Mouse (Mus musculus) common myeloid progenitor, adult 5-6 weeks (primary cell): ENCODE measurements around the gene Rin3. TPM values are rescaled to one million over a fixed set of nuclear protein-coding genes. Genes with fewer than 3 reads are reported as not detected.

Experiments used
- ATAC-seq: replicated peaks from 2 replicates; pipeline ENCODE4 v1.8.0; 2016; ENCODE audit warnings: low read depth, mild to moderate bottlenecking, moderate TSS enrichment, inconsistent platforms; ENCODE audit not compliant: poor library complexity, severe bottlenecking
- total RNA-seq: library from RNA; stranded (forward); fragments of 200-1000, 187-1606 nt; gene quantifications from 2 replicates; pipeline ENCODE4 v1.2.3, GENCODE M21; 2017

Gene Rin3
- total RNA-seq, 1 experiment from 2014 or later = 86.3 TPM

GRCm38 (mm10) chr12:102361189-102362161 is 78.6 kb downstream of the Rin3 start:
- ATAC-seq = no peak

GRCm38 (mm10) chr12:102365016-102365415 is 82.2 kb downstream of the Rin3 start:
- ATAC-seq = peak; percentile 72

DNA sequence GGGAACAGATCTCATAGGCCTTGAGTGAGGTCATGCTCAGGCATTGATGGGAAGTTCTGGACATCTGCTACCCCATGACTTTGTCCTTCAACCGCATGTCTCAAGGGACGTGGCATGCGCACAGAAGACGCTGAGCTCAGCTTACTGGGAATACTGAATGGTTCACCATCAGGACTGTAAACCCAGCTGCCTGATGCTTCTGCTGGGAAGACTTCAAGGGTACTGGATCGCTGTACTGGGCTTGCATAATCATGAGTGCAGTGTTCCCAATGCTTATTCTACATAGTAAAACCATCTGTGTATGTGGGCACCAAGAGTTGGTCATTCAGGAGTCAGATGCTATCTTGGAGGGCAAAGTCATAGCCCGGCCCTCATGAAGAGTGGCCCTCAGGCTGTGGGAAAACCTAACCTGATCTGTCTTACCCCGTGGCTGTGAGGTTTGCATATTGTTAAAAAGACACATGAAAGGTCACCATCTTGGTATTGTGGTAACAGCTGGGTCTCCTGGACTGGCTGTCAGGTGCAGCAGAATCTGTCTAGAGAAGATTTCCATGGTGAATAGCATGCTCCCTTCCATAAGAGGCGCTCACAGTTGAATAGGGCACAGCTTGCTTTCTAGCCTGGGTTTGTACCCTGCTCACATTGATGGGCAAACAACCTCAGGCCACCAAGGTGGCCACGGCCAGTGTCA is 83.4 kb downstream of the Rin3 start:
- ATAC-seq = no peak

GRCm38 (mm10) chr12:102367075-102367474 is 84.2 kb downstream of the Rin3 start:
- ATAC-seq = peak; percentile 45

DNA sequence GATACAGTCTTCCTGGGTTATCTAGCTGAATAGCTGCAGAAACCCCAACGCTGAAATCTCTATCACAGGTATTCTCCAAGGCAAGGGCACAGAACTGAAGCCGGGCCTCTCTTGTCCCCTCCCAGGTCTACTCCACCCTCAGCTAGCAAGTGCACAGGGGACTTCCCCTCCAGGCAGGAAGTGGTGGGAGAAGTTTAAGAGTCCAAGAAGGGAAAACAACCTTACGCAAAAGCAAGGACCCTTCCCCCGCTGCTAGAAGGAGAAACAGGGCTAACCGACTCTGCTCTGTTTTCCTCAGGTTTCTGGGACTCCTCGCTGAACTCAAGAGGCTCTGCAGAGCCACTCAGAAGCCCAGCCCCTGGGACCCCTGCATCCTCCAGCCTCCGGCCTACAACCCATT is 85.2 kb downstream of the Rin3 start:
- ATAC-seq = peak; percentile 59

- no peak for ATAC-seq
These were observed 85.7 kb downstream of the Rin3 start for GRCm38 (mm10) chr12:102368556-102368955.

DNA sequence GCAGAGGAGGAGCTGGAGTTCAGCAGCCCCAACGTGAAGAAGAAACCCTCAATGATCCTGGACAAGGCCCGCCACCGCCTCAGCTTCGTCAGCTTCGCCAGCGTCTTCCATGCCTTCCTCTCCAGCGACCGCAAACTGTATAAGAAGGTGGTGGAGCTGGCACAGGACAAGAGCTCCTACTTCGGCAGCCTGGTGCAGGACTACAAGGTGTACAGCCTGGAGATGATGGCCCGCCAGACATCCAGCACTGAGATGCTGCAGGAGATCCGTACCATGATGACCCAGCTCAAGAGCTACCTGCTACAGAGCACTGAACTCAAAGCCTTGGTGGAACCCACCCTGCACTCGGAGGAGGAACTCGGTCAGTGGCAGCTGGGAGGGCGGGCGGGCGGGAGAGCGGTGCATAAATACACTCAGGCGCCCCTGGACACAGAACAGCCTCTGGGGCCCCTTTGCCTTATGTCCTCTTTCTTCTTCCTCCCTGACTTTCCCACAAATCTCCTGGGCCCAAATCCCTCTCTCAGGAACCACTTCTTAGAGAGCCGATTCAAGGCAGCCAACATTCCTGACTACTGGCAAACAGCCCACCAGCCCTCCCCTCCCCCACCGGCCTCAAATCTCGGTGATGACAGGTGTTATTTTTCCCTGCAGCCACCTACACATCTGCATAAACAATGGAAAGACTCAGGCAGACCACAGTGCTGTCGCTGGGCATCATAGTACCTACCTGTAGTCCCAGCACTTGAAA is 86.8 kb downstream of the Rin3 start:
- ATAC-seq = no peak

- no peak for ATAC-seq
These were observed 88.2 kb downstream of the Rin3 start for GRCm38 (mm10) chr12:102370931-102371500.

DNA sequence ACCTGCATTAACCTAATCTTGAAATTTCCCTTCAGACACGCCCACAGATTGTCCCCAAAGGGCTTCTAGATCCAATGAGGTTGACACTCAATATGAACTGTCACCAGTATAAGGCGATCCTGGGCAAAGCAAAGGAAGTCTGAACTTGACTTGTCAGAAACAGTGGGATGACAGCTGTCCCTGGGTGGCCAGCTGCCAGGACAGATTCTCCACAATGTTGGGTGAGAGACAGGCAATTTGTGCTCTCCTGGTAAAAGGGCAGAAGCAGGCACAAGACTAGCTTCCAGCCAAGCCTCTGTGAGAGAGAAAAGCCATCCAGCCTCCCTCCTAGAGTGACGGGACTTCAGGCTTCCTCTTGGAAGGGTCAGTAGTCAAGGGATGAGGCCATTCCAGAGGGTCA is 89.5 kb downstream of the Rin3 start:
- ATAC-seq = no peak

- no peak for ATAC-seq
These were observed 99.3 kb downstream of the Rin3 start for GRCm38 (mm10) chr12:102382180-102382579.

DNA sequence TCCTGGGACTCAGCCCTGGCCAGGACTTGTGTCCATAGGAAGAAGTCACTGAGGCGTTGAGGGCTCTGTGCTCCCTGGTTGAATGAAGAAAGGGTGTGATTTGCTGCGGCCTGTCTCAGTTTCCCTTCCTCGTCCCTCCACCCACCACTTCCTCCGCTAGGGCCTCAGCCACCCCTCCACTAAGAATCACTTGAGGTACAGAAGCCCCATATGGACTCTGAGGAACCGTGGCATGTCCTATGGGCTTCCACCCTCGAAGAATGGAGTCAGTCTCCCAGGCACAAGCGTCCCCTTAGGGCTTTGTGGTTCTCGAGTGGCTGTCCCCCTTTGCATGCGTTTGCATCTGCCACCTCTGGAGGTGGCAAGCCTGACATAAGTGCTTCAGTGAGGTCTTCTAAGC is 100.4 kb downstream of the Rin3 start:
- 0 out of 2 replicates have a peak, but pooled peaks have one; percentile 18 for ATAC-seq

- ATAC-seq = peak; percentile 56
These were observed 102.0 kb downstream of the Rin3 start for GRCm38 (mm10) chr12:102384819-102385218.

GRCm38 (mm10) chr12:102387219-102387917 is 104.5 kb downstream of the Rin3 start:
- peak; percentile 72 for ATAC-seq

DNA sequence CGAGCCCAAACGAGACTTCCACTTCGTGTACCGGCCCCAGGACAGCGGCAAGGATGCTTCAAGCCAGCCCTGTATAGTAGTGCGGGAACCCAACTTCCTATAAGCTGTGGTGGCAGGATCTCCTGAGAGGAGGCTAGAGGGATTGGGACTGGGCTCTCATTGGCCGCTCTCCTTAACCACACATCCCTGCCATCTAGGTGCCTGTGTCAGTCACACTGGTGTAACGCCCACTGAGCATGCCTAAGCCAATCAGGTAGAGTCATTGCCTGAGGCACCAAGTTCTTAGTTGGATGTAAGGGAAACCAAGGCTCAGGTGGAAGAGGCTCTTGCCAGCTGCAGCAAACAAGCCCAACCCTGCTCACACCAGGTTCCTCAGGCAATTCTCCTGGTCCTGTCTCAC is 107.2 kb downstream of the Rin3 start:
- ATAC-seq = no peak

- no peak for ATAC-seq
These were observed 108.3 kb downstream of the Rin3 start for GRCm38 (mm10) chr12:102391109-102391508.

DNA sequence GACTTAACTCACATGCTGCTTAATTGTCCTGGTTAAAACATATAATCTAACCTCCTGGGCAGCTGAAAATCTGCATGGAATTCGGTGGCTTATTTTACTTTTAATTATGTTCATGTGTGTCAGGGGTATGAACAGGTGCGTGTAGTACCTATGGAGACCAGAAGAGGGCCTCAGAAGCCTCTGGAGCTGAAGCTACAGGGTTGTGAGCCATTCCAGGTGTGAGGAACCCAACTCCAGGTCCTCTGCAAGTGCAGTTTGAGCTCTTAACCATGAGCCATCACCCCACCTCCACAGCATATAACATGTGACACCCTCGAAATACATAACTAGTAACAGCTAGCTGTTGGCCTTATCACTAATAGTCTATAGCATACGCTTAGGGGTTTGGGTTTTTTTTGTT is 109.1 kb downstream of the Rin3 start:
- ATAC-seq = peak; percentile 37; the same call in 1 of the 2 replicates

DNA sequence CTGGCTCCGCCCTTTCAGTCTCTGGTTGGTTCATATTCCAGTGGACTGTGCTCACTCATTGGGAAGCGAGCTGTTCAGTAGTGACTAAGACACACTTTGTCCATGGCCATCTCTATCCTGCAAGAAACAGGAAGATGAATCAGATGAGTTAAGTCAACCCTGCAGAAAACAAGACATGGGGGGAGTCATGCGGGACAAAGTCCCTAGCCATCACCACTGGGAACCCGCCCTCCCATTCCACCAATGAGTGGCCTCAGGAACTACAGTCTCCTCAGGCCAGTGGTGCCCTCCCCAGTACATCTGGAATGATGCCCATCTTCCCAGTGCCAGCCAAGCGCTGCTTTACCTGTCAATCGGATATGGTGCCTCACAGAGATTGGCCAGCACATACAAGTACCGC is 111.6 kb downstream of the Rin3 start:
- ATAC-seq = 0 out of 2 replicates have a peak, but pooled peaks have one; percentile 9

DNA sequence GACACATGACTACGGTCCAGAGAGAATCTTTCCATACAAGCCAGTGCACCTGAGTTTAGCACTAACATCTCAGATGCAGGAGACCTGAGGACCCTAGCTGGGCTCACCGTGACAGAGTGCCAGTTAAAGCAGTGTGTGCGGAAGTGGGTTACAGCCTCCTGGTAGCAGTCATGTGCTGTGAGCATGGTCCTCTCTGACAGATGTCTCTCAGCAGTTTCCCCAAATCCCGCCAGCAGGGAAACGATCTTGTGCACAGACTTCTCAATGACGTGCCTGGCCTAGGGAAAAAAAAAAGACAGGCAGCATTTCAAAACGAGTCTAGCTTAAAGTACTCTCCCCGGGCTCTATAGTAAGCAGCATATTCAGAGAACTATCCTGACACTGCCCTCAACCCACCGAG is 112.7 kb downstream of the Rin3 start:
- no peak for ATAC-seq
